Mouse (Mus musculus) Patski (cell line): ENCODE results near the gene Tmtc2. TPM values are rescaled to one million over a fixed set of nuclear protein-coding genes. Genes with fewer than 3 reads are reported as not detected.

Experiments used
- ATAC-seq: fragments of 100-300 bp; one replicate; pipeline ENCODE4 v1.8.0; 2021
- CTCF ChIA-PET: fragments of 350-600 bp; sonication (Branson Sonifier 250); formaldehyde crosslinking; loops from one replicate; lab custom pipeline; 2022; ENCODE audit warnings: inconsistent platforms; lab: Charles Lee
- POLR2A ChIA-PET: fragments of 350-600 bp; sonication (Branson Sonifier 250); formaldehyde crosslinking; loops from one replicate; lab custom pipeline; 2022; ENCODE audit warnings: antibody characterized with exemption, inconsistent platforms; lab: Charles Lee
- DNase-seq: peaks from one replicate; pipeline ENCODE4 v3.0.0-alpha.2; 2011; ENCODE audit warnings: low read depth, low spot score
- H3K27me3 ChIP-seq: fragments of 371-371 bp; one replicate; pipeline ENCODE4 v1.5.1; 2021
- CTCF ChIP-seq: fragments of 100-300 bp; IDR thresholded peaks from one replicate; pipeline ENCODE4 v1.5.1; 2021
- in situ Hi-C: fragments of 300-500 bp; cut with MboI; formaldehyde crosslinking; loops from 3 replicates; pipeline ENCODE4 v1.11.1; 2018; ENCODE audit warnings: low pct_unique_long_range_greater_than_20kb, mixed read lengths
- polyA plus RNA-seq: library from polyadenylated mRNA; unstranded; gene quantifications from one replicate; pipeline ENCODE4 v1.2.3, GENCODE M21; 2021

Tmtc2 gene
- polyA plus RNA-seq, 1 experiment from 2014 or later, result 0.77 TPM

DNA sequence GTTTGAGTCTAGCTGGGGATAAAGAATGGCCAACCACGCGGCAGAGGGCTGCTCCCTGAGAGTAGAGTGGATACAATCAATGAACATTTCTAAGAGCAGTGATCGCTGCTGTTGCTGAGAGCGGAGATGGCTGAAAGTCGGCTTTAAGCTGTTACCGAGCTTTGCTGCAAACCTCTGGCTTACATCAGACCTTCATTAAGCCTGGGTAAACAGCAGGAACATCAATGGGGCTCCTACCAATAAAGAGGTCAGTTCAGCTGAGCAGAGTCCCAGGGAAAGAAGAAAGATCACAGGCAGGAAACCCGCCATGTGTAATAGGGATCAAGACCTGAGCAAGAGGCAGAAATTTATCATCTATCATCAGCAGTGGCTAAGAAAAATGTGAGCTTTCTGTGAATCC lies 72.5 kb downstream of the Tmtc2 start:
- CTCF ChIA-PET, result no interaction called here
- TF ChIP-seq CTCF, result no peak
- DNase-seq (no peak), ATAC-seq (no peak)
- in situ Hi-C loops, result no loop called here
- no peaks in the 10 kb centered on the region for H3K27me3 ChIP-seq
- POLR2A ChIA-PET, result no interaction called here

DNA sequence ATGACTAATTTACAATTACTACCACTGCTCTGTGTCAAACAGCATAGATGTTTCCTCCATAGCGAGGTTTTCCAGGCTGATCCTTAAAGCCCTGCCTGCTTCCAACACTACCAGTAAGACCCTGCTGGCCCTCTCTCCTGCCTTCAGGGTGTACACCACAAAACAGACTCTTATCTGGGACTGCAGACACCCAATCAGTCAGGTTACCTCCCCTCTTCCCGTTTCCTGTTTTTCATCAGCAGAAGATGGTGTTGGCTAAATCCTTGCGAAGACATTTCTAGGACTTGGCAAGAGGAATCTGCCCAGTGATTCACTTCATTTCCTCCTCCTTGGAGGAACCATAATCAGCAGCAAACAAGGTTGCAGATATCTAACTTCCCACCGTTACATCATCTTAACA lies 73.8 kb downstream of the Tmtc2 start:
- ChIA-PET POLR2A (no interaction called here), CTCF (no interaction called here)
- ATAC-seq, result no peak
- H3K27me3 ChIP-seq, result no peaks in the 10 kb centered on the region
- in situ Hi-C loops, result no loop called here
- DNase-seq, result no peak
- no peak for TF ChIP-seq CTCF

DNA sequence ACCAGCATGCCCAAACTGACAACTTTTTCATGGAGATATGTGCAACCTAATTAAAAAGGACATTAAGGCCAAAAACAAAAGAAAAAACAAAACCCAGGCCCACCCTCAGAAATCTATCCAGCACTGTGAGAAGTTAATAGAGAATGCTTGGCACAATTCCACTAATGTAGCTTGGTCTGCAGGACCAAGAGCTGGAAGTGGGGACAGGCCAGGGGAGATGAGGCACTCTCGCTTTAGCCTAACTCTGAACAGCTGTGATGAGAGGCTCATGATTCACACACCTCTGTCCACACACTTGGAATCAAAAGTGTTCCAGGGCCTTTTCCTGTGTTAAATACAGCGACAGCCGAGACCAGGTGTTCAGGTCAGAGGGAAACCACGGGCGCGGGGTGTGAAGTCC lies 79.0 kb downstream of the Tmtc2 start:
- DNase-seq (no peak), ATAC-seq (no peak)
- in situ Hi-C loops, result no loop called here
- ChIA-PET CTCF (no interaction called here), POLR2A (no interaction called here)
- TF ChIP-seq CTCF, result no peak
- no peaks in the 10 kb centered on the region for H3K27me3 ChIP-seq

DNA sequence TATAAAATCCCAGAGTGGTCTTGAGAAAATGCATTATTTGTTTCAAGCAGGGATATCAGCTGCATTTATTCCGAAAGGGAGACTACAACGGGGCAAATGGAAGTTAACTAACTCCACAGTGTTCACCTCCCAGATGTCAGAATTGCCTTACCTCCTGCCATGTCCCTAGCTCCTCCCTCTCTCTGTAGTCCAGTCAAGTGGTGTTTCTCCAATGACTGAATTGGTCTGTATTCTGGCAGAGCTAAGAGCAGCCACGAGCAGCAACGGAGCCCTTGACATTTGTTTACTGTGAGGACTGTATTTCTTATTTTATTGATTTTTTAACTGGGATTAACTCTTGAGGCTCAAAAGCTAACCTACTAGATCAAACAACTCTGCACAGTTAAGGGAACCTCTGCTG lies 81.8 kb downstream of the Tmtc2 start:
- no peaks in the 10 kb centered on the region for H3K27me3 ChIP-seq
- ChIA-PET CTCF (no interaction called here), POLR2A (no interaction called here)
- no peak for ATAC-seq
- no peak for TF ChIP-seq CTCF
- in situ Hi-C loops, result no loop called here
- no peak for DNase-seq

DNA sequence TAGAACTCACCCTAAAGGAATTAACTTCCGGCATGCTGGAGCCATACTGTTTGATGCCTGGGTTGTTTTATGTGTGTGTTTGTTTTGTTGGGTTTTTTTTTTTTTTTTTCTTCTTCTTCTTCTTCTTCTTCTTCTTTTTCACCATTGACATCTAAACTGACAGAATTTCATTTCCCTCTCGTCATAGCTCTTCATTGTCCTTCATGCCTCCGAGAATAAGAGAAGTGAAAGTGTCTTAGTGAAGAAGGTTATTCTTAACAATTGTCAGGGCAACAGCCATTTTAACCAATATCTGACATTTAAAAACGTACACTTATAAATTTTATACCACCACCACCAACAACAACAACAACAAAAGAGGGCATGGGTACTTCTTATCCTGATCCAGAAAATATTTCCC lies 83.5 kb downstream of the Tmtc2 start:
- ChIA-PET CTCF (interaction anchor here (0.9 kb wide), 1 partner anchor 19 kb away, joined by 3 read pairs; no protein-coding TSS in a partner anchor), POLR2A (no interaction called here)
- ATAC-seq (no peak), DNase-seq (no peak)
- no peak for TF ChIP-seq CTCF
- H3K27me3 ChIP-seq, result no peaks in the 10 kb centered on the region
- in situ Hi-C loops, result no loop called here

DNA sequence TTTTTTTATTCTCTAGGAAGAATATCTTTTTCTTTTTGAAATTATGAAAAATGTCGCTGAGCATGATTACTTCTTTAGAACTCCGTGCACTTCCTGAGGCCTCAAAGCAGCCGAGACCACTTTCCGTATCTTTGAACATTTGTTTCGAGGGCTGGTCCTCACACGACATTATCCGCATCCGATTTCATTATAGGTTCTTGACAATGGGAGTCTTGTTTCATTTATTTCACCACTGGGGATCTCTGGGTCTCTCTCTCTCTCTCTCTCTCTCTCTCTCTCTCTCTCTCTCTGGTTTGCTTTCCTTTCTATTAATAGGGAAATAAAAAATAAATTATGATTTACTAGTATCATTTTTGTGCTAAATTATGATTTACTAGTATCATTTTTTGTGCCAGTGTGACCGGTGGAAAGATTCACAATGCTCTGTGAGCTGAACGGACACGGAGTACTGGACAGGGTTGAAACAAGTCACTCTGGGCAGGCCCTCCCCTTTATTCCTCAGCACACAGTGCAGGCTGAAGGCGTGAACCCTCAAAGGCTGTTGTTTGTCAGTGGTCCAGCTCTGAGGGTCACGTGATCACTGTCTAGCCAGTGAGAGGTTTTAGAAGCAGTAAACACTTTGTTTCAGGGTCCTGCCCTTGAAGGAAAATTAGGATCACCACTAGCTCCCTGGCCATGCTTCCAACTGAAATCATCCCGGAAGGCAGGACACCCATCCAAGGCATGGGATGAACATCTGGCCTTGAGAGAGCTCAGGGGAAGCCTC lies 84.1 kb downstream of the Tmtc2 start:
- DNase-seq (no peak), ATAC-seq (no peak)
- POLR2A ChIA-PET, result no interaction called here
- no peaks in the 10 kb centered on the region for H3K27me3 ChIP-seq
- CTCF ChIA-PET, result no interaction called here
- no peak for TF ChIP-seq CTCF
- in situ Hi-C loops, result no loop called here

DNA sequence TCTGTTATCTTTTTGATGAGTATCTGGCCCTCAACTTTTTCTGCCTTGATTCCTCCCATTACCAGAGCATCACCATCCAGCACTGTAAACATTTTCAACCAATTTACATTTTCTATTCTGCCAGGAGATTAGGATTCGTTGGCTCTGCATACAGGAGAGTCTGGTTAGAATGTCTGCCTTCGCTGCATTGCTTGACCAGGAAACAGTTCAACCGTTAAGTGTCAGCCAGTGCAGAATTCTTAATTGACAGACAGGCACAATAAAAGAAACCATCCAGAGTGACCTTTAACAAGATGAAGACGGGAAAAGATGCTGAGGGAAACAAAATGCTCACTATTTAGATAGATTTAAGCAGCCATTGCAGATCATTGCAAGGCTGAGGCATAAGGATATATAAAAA lies 87.3 kb downstream of the Tmtc2 start:
- in situ Hi-C loops, result no loop called here
- no peak for TF ChIP-seq CTCF
- ATAC-seq, result no peak
- no peaks in the 10 kb centered on the region for H3K27me3 ChIP-seq
- POLR2A ChIA-PET, result no interaction called here
- CTCF ChIA-PET, result no interaction called here
- DNase-seq, result no peak

DNA sequence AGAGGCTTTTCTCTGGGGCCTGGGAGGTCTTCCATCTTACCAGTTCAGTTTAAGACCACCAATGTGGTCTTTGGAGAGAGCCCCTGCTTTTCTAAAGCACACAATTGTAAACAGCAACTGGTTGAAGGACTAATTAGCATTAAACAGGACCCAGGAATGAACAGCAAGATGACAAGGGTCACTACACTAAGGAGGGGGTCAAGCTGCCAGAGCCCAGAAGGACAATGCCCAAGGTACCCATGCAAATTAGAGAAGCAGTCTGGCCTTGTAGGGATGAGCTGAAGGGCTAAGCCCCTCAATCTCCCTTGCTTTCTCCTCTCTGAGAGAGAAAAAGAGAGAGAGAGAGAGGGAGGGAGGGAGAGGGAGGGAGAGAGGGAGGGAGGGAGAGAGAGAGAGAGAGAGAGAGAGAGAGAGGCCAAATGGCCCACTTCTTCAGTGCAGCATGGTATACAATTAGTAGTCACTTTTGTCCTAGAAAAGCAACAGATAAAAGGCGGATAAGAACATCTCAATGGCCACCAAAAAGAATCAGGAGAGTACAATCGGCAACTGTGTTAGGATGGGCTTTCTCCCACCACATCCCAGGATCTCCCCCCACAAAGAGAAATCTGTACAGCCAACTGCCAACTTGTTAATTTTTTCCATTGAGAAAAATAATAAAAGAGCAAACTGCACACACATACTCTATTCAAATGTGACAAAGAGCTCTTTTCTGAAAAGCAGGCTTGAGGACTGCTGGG lies 89.7 kb downstream of the Tmtc2 start:
- POLR2A ChIA-PET, result no interaction called here
- in situ Hi-C loops, result no loop called here

DNA sequence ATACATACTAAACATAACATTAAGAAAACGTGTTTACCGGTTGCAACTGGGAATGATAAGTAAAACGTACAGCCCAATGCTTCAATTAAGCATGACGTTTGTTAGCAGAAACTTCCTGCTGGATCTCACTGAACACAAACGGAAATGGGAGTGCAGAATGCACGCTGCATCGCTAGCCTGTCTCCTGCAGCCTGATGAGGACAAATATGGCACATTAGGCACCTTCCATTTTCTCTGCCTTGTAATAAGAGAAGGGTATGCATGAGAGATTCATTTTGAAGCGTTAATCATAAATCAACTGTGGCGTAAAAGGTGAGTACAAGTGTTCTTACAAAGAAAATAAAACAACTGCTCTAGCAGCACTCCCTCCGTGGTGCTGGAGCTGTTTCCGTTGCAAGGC lies 94.5 kb downstream of the Tmtc2 start:
- ChIA-PET POLR2A (no interaction called here), CTCF (no interaction called here)
- TF ChIP-seq CTCF, result no peak
- no peaks in the 10 kb centered on the region for H3K27me3 ChIP-seq
- ATAC-seq (no peak), DNase-seq (no peak)
- in situ Hi-C loops, result no loop called here

More for the DNA sequence above, 89.7 kb downstream of the Tmtc2 start:
- ATAC-seq, result no peak
- no peaks in the 10 kb centered on the region for H3K27me3 ChIP-seq
- TF ChIP-seq CTCF, result no peak
- CTCF ChIA-PET, result no interaction called here
- no peak for DNase-seq

DNA sequence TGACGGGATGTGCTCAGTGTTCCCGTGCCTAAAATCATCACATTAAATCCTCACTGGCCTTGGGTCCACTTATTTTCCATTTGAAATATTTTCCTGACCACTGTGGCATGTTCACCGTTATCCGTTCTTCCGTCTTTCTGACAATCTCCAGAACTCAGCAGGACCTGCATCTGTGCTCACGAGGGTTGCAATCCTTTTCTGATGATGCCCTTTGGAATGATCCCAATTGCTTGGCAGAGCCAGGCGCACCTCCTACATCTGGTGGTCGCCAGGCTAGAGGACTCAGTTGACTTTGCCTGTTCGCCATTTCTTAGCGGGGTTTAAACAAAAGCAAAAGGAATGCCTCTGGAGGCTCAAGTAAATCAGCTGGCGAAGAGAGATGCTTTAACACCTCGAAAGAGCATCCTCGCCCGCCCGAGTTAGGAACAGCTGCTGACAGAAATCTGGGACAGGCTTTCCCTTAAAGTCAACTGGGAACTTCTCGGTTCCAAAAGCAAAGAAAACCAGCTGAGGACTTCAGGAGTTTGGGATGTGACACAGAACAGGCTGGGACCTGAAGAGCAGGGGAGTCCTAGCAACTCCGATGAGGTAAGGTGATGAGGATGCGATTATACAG lies 96.5 kb downstream of the Tmtc2 start:
- ATAC-seq, result no peak
- TF ChIP-seq CTCF, result no peak
- no peaks in the 10 kb centered on the region for H3K27me3 ChIP-seq
- ChIA-PET POLR2A (no interaction called here), CTCF (no interaction called here)
- no peak for DNase-seq
- in situ Hi-C loops, result no loop called here
